Mouse (Mus musculus): ENCODE measurements at regions not wholly inside any gene's neighbourhood (a gene's known extent, or its start where the extent isn't known, plus 50 kb on each side); places are given as distances from the start of the nearest gene placed in this dataset.

- DNase-seq, result no peak
Measured at GRCm38 (mm10) chr16:7644363-7644762, 780.6 kb downstream of the Tmem114 start.

- no peak for DNase-seq
Measured at GRCm38 (mm10) chr16:7638955-7639755, 785.8 kb downstream of the Tmem114 start.

DNA sequence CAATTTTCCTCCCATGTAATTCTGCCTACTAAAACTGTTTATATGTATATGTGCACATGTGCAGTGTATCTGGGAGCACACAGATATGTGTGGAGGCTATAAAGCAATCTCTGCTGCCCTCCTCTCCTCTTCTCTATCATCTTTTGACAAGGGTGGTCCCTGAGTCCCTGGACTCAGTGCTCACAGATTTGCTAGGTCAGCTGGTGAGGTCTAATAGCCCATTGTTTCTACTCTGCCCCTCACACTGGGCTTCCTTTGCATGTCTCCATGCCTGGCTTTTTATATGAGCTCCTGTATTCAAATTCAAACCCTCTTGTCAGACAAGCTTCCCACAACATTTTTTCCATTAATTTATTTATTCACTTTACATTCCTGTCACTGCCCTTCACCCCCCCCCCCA lies 786.9 kb downstream of the Tmem114 start:
- no peak for DNase-seq

DNA sequence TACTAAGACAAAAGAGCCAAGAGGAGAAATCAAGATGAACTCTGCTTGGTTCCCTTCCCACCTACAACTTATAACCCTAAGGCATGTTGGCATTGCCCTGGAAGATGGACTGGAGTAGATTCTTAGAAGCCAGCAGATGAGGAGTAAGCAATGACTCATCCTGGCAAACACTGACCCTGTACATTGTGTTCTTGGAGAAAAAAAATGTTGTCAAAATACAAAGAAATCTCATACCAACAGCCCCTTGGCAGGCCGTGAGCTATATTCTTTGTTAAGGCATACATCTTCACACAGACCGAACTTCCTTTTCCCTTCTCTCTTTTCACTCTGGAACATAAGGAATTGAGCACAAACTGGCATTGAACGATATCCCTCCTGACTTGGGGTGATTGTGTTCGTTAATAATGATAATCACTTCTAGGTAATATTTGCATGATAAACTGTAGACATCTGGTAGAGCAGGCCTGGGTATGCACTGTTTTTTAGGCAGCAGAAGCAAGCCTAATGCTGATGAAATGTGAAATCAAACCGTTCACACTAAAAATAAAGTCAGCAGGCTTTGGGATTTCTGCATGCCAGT lies 787.7 kb downstream of the Tmem114 start:
- DNase-seq, result no peak

- DNase-seq, result no peak
Measured at GRCm38 (mm10) chr16:7636326-7636725, 788.6 kb downstream of the Tmem114 start.

DNA sequence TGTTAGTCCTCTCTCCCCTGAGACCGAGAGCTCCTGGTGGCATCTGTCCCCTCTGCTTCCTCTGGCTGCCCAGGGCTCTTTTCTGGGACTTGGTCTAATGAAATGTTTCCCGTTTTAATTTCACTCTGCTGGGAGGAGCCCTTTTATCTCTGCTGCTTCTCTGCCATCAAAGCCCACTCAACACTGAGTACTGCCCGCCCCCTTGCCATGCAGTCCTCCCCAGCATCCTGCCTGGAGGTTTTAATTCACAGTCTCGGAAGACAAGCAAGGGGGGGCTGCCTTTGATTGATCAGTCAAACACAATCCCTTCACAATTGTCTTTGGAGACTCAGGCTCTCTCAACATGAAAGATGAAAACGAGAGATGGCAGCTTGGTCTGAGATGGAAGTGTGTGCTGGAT lies 792.5 kb downstream of the Tmem114 start:
- DNase-seq, result no peak

GRCm38 (mm10) chr16:7628351-7628750 lies 796.6 kb downstream of the Tmem114 start:
- DNase-seq, result no peak

DNA sequence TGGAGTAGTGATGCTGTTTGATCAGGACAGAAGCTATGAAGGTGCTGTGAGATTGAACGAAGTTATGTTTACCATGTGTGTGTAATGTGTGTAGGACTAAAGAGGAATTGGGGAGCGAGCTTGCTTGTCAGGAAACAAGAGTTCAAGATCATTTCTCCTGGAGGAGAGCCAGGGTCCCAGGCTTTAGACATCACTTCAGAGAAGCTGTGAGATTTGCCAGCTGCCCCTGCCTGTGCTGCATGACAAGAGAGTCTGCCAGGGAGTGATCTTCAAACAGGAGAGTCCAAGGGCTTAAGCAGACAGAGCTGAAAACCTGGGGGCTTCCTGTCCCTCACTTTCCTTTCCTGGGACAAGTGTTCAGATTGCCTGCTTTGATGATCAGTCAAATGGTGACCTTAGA lies 818.3 kb downstream of the Tmem114 start:
- DNase-seq, result no peak

GRCm38 (mm10) chr16:7602428-7602827 lies 822.5 kb downstream of the Tmem114 start:
- DNase-seq, result no peak

GRCm38 (mm10) chr16:7574879-7575278 lies 850.1 kb downstream of the Tmem114 start:
- no peak for DNase-seq

DNA sequence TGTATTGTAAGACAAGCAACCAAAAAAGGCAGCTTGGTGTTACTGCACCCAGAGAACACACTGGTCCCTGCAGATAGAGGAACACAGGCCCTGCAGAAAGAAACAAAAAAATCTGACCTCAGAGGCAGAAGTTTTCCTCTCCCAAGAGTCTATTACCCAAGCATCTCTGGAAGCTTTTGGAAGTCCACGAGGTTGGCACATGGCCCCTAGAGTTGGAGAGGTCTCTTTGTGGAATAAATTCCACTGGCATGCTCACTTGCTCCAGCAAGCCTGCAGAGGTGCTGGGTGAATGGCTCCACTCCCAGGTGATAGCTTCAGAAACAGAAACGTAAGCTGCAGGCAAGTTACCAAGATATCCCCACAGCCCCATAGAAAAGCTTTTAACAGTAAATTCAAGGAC lies 864.1 kb downstream of the Tmem114 start:
- DNase-seq, result no peak

- DNase-seq, result no peak
Measured at GRCm38 (mm10) chr16:7559177-7559576, 865.8 kb downstream of the Tmem114 start.

DNA sequence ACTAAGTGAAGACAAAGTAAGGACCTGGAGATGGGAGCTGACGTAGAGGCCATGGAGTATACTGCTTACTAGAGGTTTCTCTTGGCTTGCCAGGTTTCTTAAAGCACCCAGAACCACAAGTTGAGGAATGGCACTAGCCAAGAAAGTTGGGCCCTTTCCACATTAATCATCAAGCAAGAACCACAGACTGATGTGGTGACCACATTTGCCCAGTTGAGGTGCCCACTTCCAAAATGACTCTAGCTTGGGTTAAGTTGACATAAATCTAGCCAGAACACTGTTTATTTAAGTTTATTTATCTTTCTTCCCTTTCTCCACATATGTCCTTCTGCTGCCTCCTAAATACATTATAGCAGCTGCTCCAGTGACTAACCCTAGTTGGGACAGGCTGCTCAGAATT lies 866.3 kb downstream of the Tmem114 start:
- no peak for DNase-seq

DNA sequence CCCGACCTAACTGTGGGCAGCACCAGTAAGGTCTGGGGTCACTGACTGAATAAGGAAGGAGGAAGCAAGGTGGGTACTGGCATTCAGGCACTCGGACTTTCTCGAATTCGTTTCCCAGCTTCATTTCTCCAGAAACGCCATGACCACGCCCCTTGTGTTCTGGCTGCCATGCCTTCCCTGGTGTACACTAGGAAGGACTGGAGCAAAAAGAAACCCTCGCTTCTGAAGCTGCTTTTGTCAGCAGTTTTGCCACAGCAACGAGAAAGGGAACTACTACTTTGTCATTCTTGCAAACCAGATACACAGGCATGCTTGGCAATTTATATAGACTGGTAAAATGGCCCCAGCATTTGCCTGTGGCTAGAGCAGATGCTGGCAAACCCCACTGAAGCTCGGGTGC lies 869.0 kb downstream of the Tmem114 start:
- DNase-seq, result no peak

- no peak for DNase-seq
Measured at GRCm38 (mm10) chr16:7549568-7549967, 875.4 kb downstream of the Tmem114 start.

DNA sequence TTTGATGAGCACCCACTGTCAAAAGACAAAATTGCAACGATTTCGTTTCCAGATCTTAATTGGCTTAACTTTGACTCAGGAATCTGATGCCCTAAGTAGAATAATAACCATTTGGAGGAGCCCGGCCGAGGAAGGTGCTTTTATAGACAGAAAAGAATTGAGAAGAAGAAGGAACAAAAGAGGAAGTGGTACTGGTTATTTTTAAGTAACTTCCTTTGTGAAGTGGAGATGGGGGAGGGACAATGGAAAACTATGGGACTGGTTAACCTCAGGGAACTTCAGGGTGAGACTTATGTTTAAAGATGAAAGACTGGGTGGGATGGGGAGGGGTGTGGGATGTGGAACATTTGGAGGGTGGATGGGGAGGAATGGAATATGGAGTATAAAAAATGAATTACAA lies 880.9 kb downstream of the Tmem114 start:
- no peak for DNase-seq

DNA sequence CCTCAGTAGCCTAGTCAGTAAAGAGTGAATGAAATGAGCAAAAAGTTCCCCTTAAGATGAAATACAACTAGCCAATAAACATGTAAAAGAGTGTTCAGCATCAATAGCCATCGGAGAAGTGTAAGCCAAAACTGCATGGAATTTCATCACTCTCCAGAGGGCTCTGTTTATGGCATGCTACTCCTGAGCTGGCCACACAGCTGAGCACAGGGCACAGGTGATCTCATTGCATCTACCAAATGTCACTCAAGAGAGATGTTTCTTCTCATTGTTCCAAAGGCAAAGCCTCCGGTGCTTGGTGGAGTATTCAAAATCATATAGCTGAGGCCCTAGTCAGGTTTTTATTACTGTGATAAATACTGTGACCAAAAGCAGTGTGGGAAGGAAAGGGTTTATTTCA lies 895.1 kb downstream of the Tmem114 start:
- no peak for DNase-seq

- no peak for DNase-seq
Measured at GRCm38 (mm10) chr16:7528963-7529362, 896.0 kb downstream of the Tmem114 start.

DNA sequence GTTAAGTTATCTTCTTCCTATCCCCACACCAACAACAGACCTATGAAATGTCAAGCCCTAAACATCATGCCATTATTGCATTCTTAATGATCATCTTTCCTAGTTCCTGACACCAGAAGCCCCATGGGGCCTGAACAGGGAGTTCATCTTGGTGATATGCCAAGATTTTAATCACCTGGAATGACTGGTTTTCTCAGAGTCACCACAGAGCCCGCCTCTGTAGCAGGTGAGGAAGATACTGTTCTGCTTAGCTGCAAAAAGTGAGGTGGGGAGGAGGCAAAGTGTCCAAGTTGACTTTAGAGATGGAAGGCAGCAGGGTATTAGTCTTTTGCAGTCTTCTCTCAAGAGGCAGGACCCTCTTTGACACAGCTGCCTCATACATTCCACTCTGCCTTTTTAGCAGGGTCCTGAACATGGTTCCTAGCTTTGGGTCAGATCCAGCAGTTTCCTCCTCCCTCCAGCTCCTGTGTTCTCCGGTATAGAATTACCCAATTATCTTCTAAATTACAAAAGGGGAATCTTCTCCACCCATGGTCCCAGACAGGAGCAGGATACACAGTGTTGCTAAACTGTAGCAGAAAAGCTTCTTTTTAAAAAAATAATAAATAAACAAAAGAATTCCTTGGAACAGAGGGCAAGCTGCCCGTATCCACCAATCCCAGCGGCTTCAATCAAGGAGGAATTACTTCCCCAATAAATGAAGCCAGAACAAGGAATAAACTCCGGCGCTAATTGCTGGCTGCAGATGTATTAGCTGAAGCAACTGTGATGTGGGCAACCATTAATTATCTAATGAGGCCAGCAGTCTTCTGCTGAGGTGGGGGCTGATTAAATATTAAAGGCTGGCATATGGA lies 896.8 kb downstream of the Tmem114 start:
- no peak for DNase-seq

- no peak for DNase-seq
Measured at GRCm38 (mm10) chr16:7518711-7519110, 906.2 kb downstream of the Tmem114 start.
